Mouse (Mus musculus): ENCODE data around the gene Reep3. TPM values are rescaled to one million over a fixed set of nuclear protein-coding genes. Genes with fewer than 3 reads are reported as not detected.

Reep3 gene
- total and polyA plus RNA-seq, 3 experiments, result 0.01 TPM; not detected in 2

GRCm38 (mm10) chr10:67071389-67071788, 25.4 kb downstream of the Reep3 start:
- Histone ChIP-seq H3K4me1 (ENCODE audit: control insufficient read depth in 1 of 2, insufficient read depth in 2 of 2, low read length in 2 of 2) (no peaks in the 10 kb centered on the region), H3K4me3 (ENCODE audit: control insufficient read depth in 1 of 2, insufficient read depth in 1 of 2, low read depth in 2 of 2, low read length in 2 of 2) (no peak overlapping the region)

GRCm38 (mm10) chr10:67069013-67069412, 27.7 kb downstream of the Reep3 start:
- H3K27ac ChIP-seq (ENCODE audit: control insufficient read depth, low read depth, low read length), result no peak overlapping the region
- no peak for DNase-seq (ENCODE audit: low read depth, low spot score)
- H3K4me1 ChIP-seq (ENCODE audit: control insufficient read depth in 1 of 2, insufficient read depth in 2 of 2, low read length in 2 of 2), result no peaks in the 10 kb centered on the region
- TF ChIP-seq CHD2 (IDR thresholded peaks at IDR 0.05; ENCODE audit: low read length) (no peak), POLR2AphosphoS2 (IDR thresholded peaks at IDR 0.05; ENCODE audit: low read length) (no peak), SMC3 (IDR thresholded peaks at IDR 0.05; ENCODE audit: low read depth, low read length) (no peak), USF2 (IDR thresholded peaks at IDR 0.05; ENCODE audit: borderline replicate concordance in 1 of 2, insufficient read depth in 1 of 2, low read depth in 1 of 2, low read length in 2 of 2) (no peak), POLR2AphosphoS5 (IDR thresholded peaks at IDR 0.05; ENCODE audit: borderline replicate concordance, low read depth, low read length) (no peak), RCOR1 (IDR thresholded peaks at IDR 0.05; ENCODE audit: low read depth, low read length) (no peak), GATA1 (IDR thresholded peaks at IDR 0.05; ENCODE audit: low read depth, low read length) (no peak), MYB (IDR thresholded peaks at IDR 0.05; ENCODE audit: low read depth, low read length) (no peak), MYC (IDR thresholded peaks at IDR 0.05; ENCODE audit: low read depth, low read length) (no peak), MXI1 (IDR thresholded peaks at IDR 0.05; ENCODE audit: low read depth, low read length) (no peak)
- H3K9ac ChIP-seq (ENCODE audit: control insufficient read depth, low read depth, low read length, poor library complexity, severe bottlenecking), result no peak overlapping the region
- no peak overlapping the region for H3K4me3 ChIP-seq (ENCODE audit: control insufficient read depth in 1 of 2, insufficient read depth in 1 of 2, low read depth in 2 of 2, low read length in 2 of 2)
- H3K79me2 ChIP-seq (ENCODE audit: control insufficient read depth, insufficient read depth, low read length, poor library complexity), result no peaks in the 10 kb centered on the region
- H3K27me3 ChIP-seq (ENCODE audit: control insufficient read depth in 1 of 2, insufficient read depth in 2 of 2, low read length in 2 of 2), result no peaks in the 10 kb centered on the region
- no peaks in the 10 kb centered on the region for H3K36me3 ChIP-seq (ENCODE audit: control insufficient read depth in 1 of 2, insufficient read depth in 2 of 2, low read length in 2 of 2)
- H3K9me3 ChIP-seq (replicated peaks; ENCODE audit: insufficient read depth, low read length), result no peaks in the 10 kb centered on the region

More at GRCm38 (mm10) chr10:67071389-67071788, 25.4 kb downstream of the Reep3 start:
- no peak for TF ChIP-seq GABPA (IDR thresholded peaks at IDR 0.05; ENCODE audit: low read depth, low read length)
- no peak for TF ChIP-seq MAX (IDR thresholded peaks at IDR 0.05; ENCODE audit: low read length)
- TF ChIP-seq HCFC1 (IDR thresholded peaks at IDR 0.05; ENCODE audit: low read depth, low read length), result no peak
- DNase-seq (ENCODE audit: low read depth, low spot score), result no peak
- no peak overlapping the region for H3K27ac ChIP-seq (ENCODE audit: control insufficient read depth, low read depth, low read length)
- no peaks in the 10 kb centered on the region for H3K36me3 ChIP-seq (ENCODE audit: control insufficient read depth in 1 of 2, insufficient read depth in 2 of 2, low read length in 2 of 2)
- no peak overlapping the region for H3K9ac ChIP-seq (ENCODE audit: control insufficient read depth, low read depth, low read length, poor library complexity, severe bottlenecking)
- no peaks in the 10 kb centered on the region for H3K9me3 ChIP-seq (replicated peaks; ENCODE audit: insufficient read depth, low read length)
- no peaks in the 10 kb centered on the region for H3K79me2 ChIP-seq (ENCODE audit: control insufficient read depth, insufficient read depth, low read length, poor library complexity)
- no peaks in the 10 kb centered on the region; a peak in 1 of 4 replicates for H3K27me3 ChIP-seq (ENCODE audit: control insufficient read depth in 1 of 2, insufficient read depth in 2 of 2, low read length in 2 of 2)

GRCm38 (mm10) chr10:67066421-67066820, 30.3 kb downstream of the Reep3 start:
- Histone ChIP-seq H3K27ac (ENCODE audit: control insufficient read depth, low read depth, low read length) (no peak overlapping the region), H3K9me3 (replicated peaks; ENCODE audit: insufficient read depth, low read length) (no peaks in the 10 kb centered on the region), H3K36me3 (ENCODE audit: control insufficient read depth in 1 of 2, insufficient read depth in 2 of 2, low read length in 2 of 2) (no peaks in the 10 kb centered on the region), H3K4me3 (ENCODE audit: control insufficient read depth in 1 of 2, insufficient read depth in 1 of 2, low read depth in 2 of 2, low read length in 2 of 2) (no peak overlapping the region), H3K9ac (ENCODE audit: control insufficient read depth, low read depth, low read length, poor library complexity, severe bottlenecking) (no peak overlapping the region), H3K4me1 (ENCODE audit: control insufficient read depth in 1 of 2, insufficient read depth in 2 of 2, low read length in 2 of 2) (no peaks in the 10 kb centered on the region), H3K79me2 (ENCODE audit: control insufficient read depth, insufficient read depth, low read length, poor library complexity) (no peaks in the 10 kb centered on the region), H3K27me3 (ENCODE audit: control insufficient read depth in 1 of 2, insufficient read depth in 2 of 2, low read length in 2 of 2) (no peaks in the 10 kb centered on the region)
- DNase-seq (ENCODE audit: low read depth, low spot score), result no peak
- no peak for TF ChIP-seq ZKSCAN1 (IDR thresholded peaks at IDR 0.05; ENCODE audit: low read depth, low read length)
- TF ChIP-seq ELF1 (IDR thresholded peaks at IDR 0.05; ENCODE audit: low read depth, low read length), result no peak
- TF ChIP-seq GABPA (IDR thresholded peaks at IDR 0.05; ENCODE audit: low read depth, low read length), result no peak
- no peak for TF ChIP-seq ZC3H11A (IDR thresholded peaks at IDR 0.05; ENCODE audit: low read depth, low read length)
- TF ChIP-seq MEF2A (IDR thresholded peaks at IDR 0.05; ENCODE audit: extremely low read depth, insufficient replicate concordance, low read depth, low read length, poor library complexity, severe bottlenecking), result no peak
- no peak for TF ChIP-seq MYB (IDR thresholded peaks at IDR 0.05; ENCODE audit: low read depth, low read length)
- TF ChIP-seq MAFK (IDR thresholded peaks at IDR 0.05; ENCODE audit: borderline replicate concordance, low read depth, low read length), result no peak
- no peak for TF ChIP-seq GATA1 (IDR thresholded peaks at IDR 0.05; ENCODE audit: low read depth, low read length)
- TF ChIP-seq POLR2AphosphoS5 (IDR thresholded peaks at IDR 0.05; ENCODE audit: borderline replicate concordance, low read depth, low read length), result no peak
- TF ChIP-seq MAZ (IDR thresholded peaks at IDR 0.05; ENCODE audit: low read depth, low read length), result no peak
- TF ChIP-seq CTCF (IDR thresholded peaks at IDR 0.05 in 2 of 3, conservative IDR thresholded peaks at IDR 0.05 in 1 of 3; ENCODE audit: control insufficient read depth in 1 of 3, insufficient read depth in 1 of 3, low read depth in 2 of 3, low read length in 3 of 3, poor library complexity in 1 of 3, severe bottlenecking in 1 of 3), result no peak
- TF ChIP-seq HCFC1 (IDR thresholded peaks at IDR 0.05; ENCODE audit: low read depth, low read length), result no peak
- no peak for TF ChIP-seq TAL1 (IDR thresholded peaks at IDR 0.05; ENCODE audit: low read length)
- no peak for TF ChIP-seq E2F4 (IDR thresholded peaks at IDR 0.05; ENCODE audit: borderline replicate concordance, low read depth, low read length)
- no peak for TF ChIP-seq ZNF384 (IDR thresholded peaks at IDR 0.05; ENCODE audit: low read depth, low read length)
- no peak for TF ChIP-seq MAX (IDR thresholded peaks at IDR 0.05; ENCODE audit: low read length)
- TF ChIP-seq TCF12 (IDR thresholded peaks at IDR 0.05; ENCODE audit: low read depth, low read length), result no peak
